Mouse (Mus musculus) frontal cortex, postnatal 25 days (tissue): Measurements from ENCODE around the gene 4930544D05Rik.

Experiments
- DNase-seq, 2 experiments: peaks; one replicate each; pipeline ENCODE4 v3.0.0; 2022; ENCODE audit warnings: low spot score in 2 of 2

4930544D05Rik gene

GRCm38 (mm10) chr11:70598451-70598953, 17.1 kb upstream of the 4930544D05Rik start:
- no peak for DNase-seq

GRCm38 (mm10) chr11:70605024-70605566, 10.6 kb upstream of the 4930544D05Rik start:
- peak; percentile 55 to 57 for DNase-seq

- DNase-seq = no peak
These were observed 8.9 kb upstream of the 4930544D05Rik start for GRCm38 (mm10) chr11:70606717-70607116.

GRCm38 (mm10) chr11:70607611-70608010, 8.0 kb upstream of the 4930544D05Rik start:
- DNase-seq = no peak

- no peak for DNase-seq
These were observed 7.1 kb upstream of the 4930544D05Rik start for GRCm38 (mm10) chr11:70608381-70609066.

GRCm38 (mm10) chr11:70610752-70611151, 4.9 kb upstream of the 4930544D05Rik start:
- no peak for DNase-seq

- no peak for DNase-seq
These were observed 3.1 kb upstream of the 4930544D05Rik start for GRCm38 (mm10) chr11:70612505-70612904.

GRCm38 (mm10) chr11:70615074-70615473, 574 bp upstream of the 4930544D05Rik start:
- DNase-seq = no peak

GRCm38 (mm10) chr11:70619101-70619500, 3.5 kb downstream of the 4930544D05Rik start, which contains the start of gene Chrne:
Gene Chrne (minus strand): TSS chr11:70619216.
- no peak for DNase-seq

- no peak for DNase-seq
These were observed 6.5 kb downstream of the 4930544D05Rik start for GRCm38 (mm10) chr11:70621972-70622814.

GRCm38 (mm10) chr11:70623053-70623742, 7.5 kb downstream of the 4930544D05Rik start:
- DNase-seq = no peak

- DNase-seq = no peak
These were observed 9.8 kb downstream of the 4930544D05Rik start for GRCm38 (mm10) chr11:70625473-70625872.

- DNase-seq = peak in 1 of 2 experiments; percentile 1
These were observed 11.2 kb downstream of the 4930544D05Rik start for GRCm38 (mm10) chr11:70626877-70627276.

GRCm38 (mm10) chr11:70628431-70628830, 12.8 kb downstream of the 4930544D05Rik start:
- no peak for DNase-seq

GRCm38 (mm10) chr11:70629557-70629956, 13.9 kb downstream of the 4930544D05Rik start:
- no peak for DNase-seq

- no peak for DNase-seq
These were observed 14.5 kb downstream of the 4930544D05Rik start for GRCm38 (mm10) chr11:70630129-70630528.

- DNase-seq = no peak
These were observed 20.0 kb downstream of the 4930544D05Rik start for GRCm38 (mm10) chr11:70635601-70636000.

- DNase-seq = no peak
These were observed 22.1 kb downstream of the 4930544D05Rik start for GRCm38 (mm10) chr11:70637764-70638163.

- no peak for DNase-seq
These were observed 22.6 kb downstream of the 4930544D05Rik start for GRCm38 (mm10) chr11:70638293-70638692.

GRCm38 (mm10) chr11:70638714-70639278, 23.1 kb downstream of the 4930544D05Rik start, which contains the start of gene Gp1ba:
Gene Gp1ba (plus strand): TSS chr11:70639122.
- DNase-seq = peak in 1 of 2 experiments; percentile 1

- DNase-seq = no peak
These were observed 24.3 kb downstream of the 4930544D05Rik start for GRCm38 (mm10) chr11:70639976-70640375.
